Mouse (Mus musculus) ES-E14 (cell line): Measurements from ENCODE around the gene Olfr826.
"Not testable (repeated sequence)": the region's sequence is repeated elsewhere in the genome, so short reads cannot be mapped to it uniquely, and the experiment has no call there.

Experiments used
- CHD2 ChIP-seq: IDR thresholded peaks from 2 replicates; pipeline ENCODE4 v1.6.1; 2014; ENCODE audit warnings: mild to moderate bottlenecking, low read depth, low read length, inconsistent platforms
- HCFC1 ChIP-seq: IDR thresholded peaks from 2 replicates; pipeline ENCODE4 v1.6.1; 2012; ENCODE audit warnings: low read length, inconsistent platforms, borderline replicate concordance; ENCODE audit not compliant: insufficient read depth
- MAFK ChIP-seq: IDR thresholded peaks from 2 replicates; pipeline ENCODE4 v1.6.1; 2014; ENCODE audit warnings: mild to moderate bottlenecking, low read depth, low read length, inconsistent platforms; ENCODE audit not compliant: insufficient read depth
- ZC3H11A ChIP-seq: IDR thresholded peaks from 2 replicates; pipeline ENCODE4 v1.6.1; 2012; ENCODE audit warnings: low read depth, mild to moderate bottlenecking, inconsistent platforms, low read length, borderline replicate concordance
- ZNF384 ChIP-seq: IDR thresholded peaks from 2 replicates; pipeline ENCODE4 v1.6.1; 2012; ENCODE audit warnings: low read depth, low read length, inconsistent platforms

- not testable (repeated sequence) for TF ChIP-seq ZC3H11A, ZNF384, HCFC1, MAFK, CHD2
These were observed 41.5 kb downstream of the Olfr826 start for GRCm38 (mm10) chr10:130142481-130142880.
